Mouse (Mus musculus) testis, postnatal 10 days (tissue): Measurements from ENCODE around the gene Itgb3bp.

Experiments used
- DNase-seq: peaks from one replicate; pipeline ENCODE4 v3.0.0; 2021; ENCODE audit warnings: low spot score

The Itgb3bp gene

GRCm38 (mm10) chr4:99929613-99930517, at the start of gene Itgb3bp:
Gene Itgb3bp (minus strand): TSS chr4:99929813.
- DNase-seq: peak; percentile 87

- no peak for DNase-seq
Measured at GRCm38 (mm10) chr4:99979326-99979725, 49.7 kb upstream of the Itgb3bp start.

GRCm38 (mm10) chr4:99974375-99974774, 44.8 kb upstream of the Itgb3bp start:
- no peak for DNase-seq

- DNase-seq: no peak
Measured at GRCm38 (mm10) chr4:99973931-99974330, 44.3 kb upstream of the Itgb3bp start.

- no peak for DNase-seq
Measured at GRCm38 (mm10) chr4:99972886-99973285, 43.3 kb upstream of the Itgb3bp start.

- DNase-seq: no peak
Measured at GRCm38 (mm10) chr4:99970097-99970496, 40.5 kb upstream of the Itgb3bp start.

GRCm38 (mm10) chr4:99969328-99969727, 39.7 kb upstream of the Itgb3bp start:
- DNase-seq: no peak

GRCm38 (mm10) chr4:99966555-99966954, 36.9 kb upstream of the Itgb3bp start:
- no peak for DNase-seq

- no peak for DNase-seq
Measured at GRCm38 (mm10) chr4:99959308-99959707, 29.7 kb upstream of the Itgb3bp start.

GRCm38 (mm10) chr4:99958084-99958815, 28.6 kb upstream of the Itgb3bp start:
- no peak for DNase-seq

GRCm38 (mm10) chr4:99957186-99957585, 27.6 kb upstream of the Itgb3bp start:
- DNase-seq: no peak

GRCm38 (mm10) chr4:99955396-99955795, 25.8 kb upstream of the Itgb3bp start:
- DNase-seq: no peak

- DNase-seq: no peak
Measured at GRCm38 (mm10) chr4:99953904-99954303, 24.3 kb upstream of the Itgb3bp start.

- no peak for DNase-seq
Measured at GRCm38 (mm10) chr4:99947896-99948295, 18.3 kb upstream of the Itgb3bp start.

GRCm38 (mm10) chr4:99947192-99947591, 17.6 kb upstream of the Itgb3bp start:
- DNase-seq: no peak

GRCm38 (mm10) chr4:99946516-99946915, 16.9 kb upstream of the Itgb3bp start:
- no peak for DNase-seq

- no peak for DNase-seq
Measured at GRCm38 (mm10) chr4:99945011-99945410, 15.4 kb upstream of the Itgb3bp start.

- DNase-seq: no peak
Measured at GRCm38 (mm10) chr4:99944606-99945005, 15.0 kb upstream of the Itgb3bp start.

- peak; percentile 43 for DNase-seq
Measured at GRCm38 (mm10) chr4:99941655-99942414, 12.2 kb upstream of the Itgb3bp start.

- peak; percentile 44 for DNase-seq
Measured at GRCm38 (mm10) chr4:99939711-99940505, 10.3 kb upstream of the Itgb3bp start.

GRCm38 (mm10) chr4:99936278-99936677, 6.7 kb upstream of the Itgb3bp start:
- DNase-seq: peak; percentile 5
